Mouse (Mus musculus) heart, adult 2 months (tissue): ENCODE measurements around the gene Stk4. TPM values are rescaled to one million over a fixed set of nuclear protein-coding genes. Genes with fewer than 3 reads are reported as not detected.
"Not testable (repeated sequence)": the region's sequence is repeated elsewhere in the genome, so short reads cannot be mapped to it uniquely, and the experiment has no call there.

Experiments
- DNase-seq, 2 experiments: peaks; one replicate each; pipeline ENCODE4 v3.0.0; 2021
- H3K27ac ChIP-seq: fragments of 200-600 bp; 2 replicates; pipeline ENCODE4 v1.8.1; 2022
- H3K27me3 ChIP-seq: fragments of 200-500 bp; 2 replicates; pipeline ENCODE4 v1.6.1; 2012; ENCODE audit warnings: mild to moderate bottlenecking, low read length, inconsistent platforms, mixed read lengths; ENCODE audit not compliant: control insufficient read depth, insufficient read depth
- H3K36me3 ChIP-seq: fragments of 200-500 bp; 2 replicates; pipeline ENCODE4 v1.6.1; 2012; ENCODE audit warnings: low read length, inconsistent platforms; ENCODE audit not compliant: control insufficient read depth, insufficient read depth
- H3K4me1 ChIP-seq: fragments of 200-500 bp; 2 replicates; pipeline ENCODE4 v1.6.1; 2011; ENCODE audit warnings: low read length; ENCODE audit not compliant: control insufficient read depth, insufficient read depth
- H3K4me3 ChIP-seq: fragments of 200-600 bp; 2 replicates; pipeline ENCODE4 v1.8.1; 2022
- H3K79me2 ChIP-seq: fragments of 200-500 bp; replicated peaks from 2 replicates; pipeline ENCODE4 v1.6.1; 2012; ENCODE audit warnings: mild to moderate bottlenecking, inconsistent platforms, low read length, moderate library complexity, mixed read lengths; ENCODE audit not compliant: control insufficient read depth, insufficient read depth
- H3K9ac ChIP-seq: fragments of 200-500 bp; 2 replicates; pipeline ENCODE4 v1.6.1; 2012; ENCODE audit warnings: low read depth, mild to moderate bottlenecking, control low read depth, inconsistent platforms, low read length, mixed read lengths
- CTCF ChIP-seq: fragments of 200-600 bp; IDR thresholded peaks from 2 replicates; pipeline ENCODE4 v1.8.1; 2022; ENCODE audit warnings: antibody characterized with exemption, mild to moderate bottlenecking, moderate library complexity
- EP300 ChIP-seq: fragments of 200-500 bp; IDR thresholded peaks from 2 replicates; pipeline ENCODE4 v1.6.1; 2011; ENCODE audit warnings: low read depth, low read length, control low read depth; ENCODE audit not compliant: insufficient read depth
- POLR2A ChIP-seq: fragments of 200-500 bp; IDR thresholded peaks from 2 replicates; pipeline ENCODE4 v1.6.1; 2011; ENCODE audit warnings: mild to moderate bottlenecking, low read depth, low read length, control low read depth; ENCODE audit not compliant: insufficient read depth
- WGBS: fragments of 180-500 bp; shearing (Covaris S2); methylation state at CpG from one replicate; pipeline ENCODE4 v1.1.7; 2018; 5-methylcytosine and 5-hydroxymethylcytosine counted together
- intact Hi-C: fragments of 180-260 bp; cut with DNase I; formaldehyde crosslinking; loops from one replicate; pipeline ENCODE4 v1.15.1; 2025
- polyA plus RNA-seq: library from polyadenylated mRNA; depleted of rRNA; stranded (reverse); fragments of >200 nt; gene quantifications from 2 replicates; pipeline ENCODE4 v1.2.3, GENCODE M21; 2012
- total RNA-seq, 2 experiments: library from RNA; stranded (reverse); gene quantifications; 2 replicates each; pipeline ENCODE4 v1.2.3; 2021

The Stk4 gene
- total and polyA plus RNA-seq, 3 experiments = 6.4 to 14.7 (median 14.3) TPM

GRCm38 (mm10) chr2:164059634-164060235 is 10.4 kb upstream of the Stk4 start:
- TF ChIP-seq EP300 (no peak), POLR2A (no peak), CTCF (no peak)
- Histone ChIP-seq H3K27me3 (no peaks in the 10 kb centered on the region), H3K36me3 (no peaks in the 10 kb centered on the region), H3K27ac (no peak overlapping the region), H3K4me3 (no peak overlapping the region), H3K79me2 (no peaks in the 10 kb centered on the region), H3K4me1 (no peaks in the 10 kb centered on the region), H3K9ac (no peak overlapping the region)
- intact Hi-C loops = no loop called here
- no peak for DNase-seq
- WGBS = 88% methylated on average over 8 of the region's 8 CpGs

GRCm38 (mm10) chr2:164070765-164071436 is 779 bp downstream of the Stk4 start, which contains the start of gene Tomm34:
Gene Tomm34, minus strand, starts transcription at chr2:164071169.
- Histone ChIP-seq H3K27me3 (no peaks in the 10 kb centered on the region), H3K4me3 (peak within 1 kb of the TSS; percentile 98), H3K27ac (peak within 1 kb of the TSS; percentile 91), H3K36me3 (peaks cover 5% of the 10 kb centered on the region), H3K4me1 (peaks cover 4% of the 10 kb centered on the region), H3K79me2 (peaks cover 9% of the 10 kb centered on the region), H3K9ac (peak within 1 kb of the TSS; percentile 79)
- under 1% methylated on average over 55 of the region's 55 CpGs for WGBS
- intact Hi-C loops = loop anchor here (5.0 kb wide), 1 partner anchor 79 kb away; the partner anchor contains the start of gene Ywhab
- no peak for TF ChIP-seq CTCF
- TF ChIP-seq POLR2A = peak; percentile 98
- peak; percentile 53; the same call in 1 of the 2 replicates for TF ChIP-seq EP300
- peak; percentile 97 to 98 for DNase-seq

- not testable (repeated sequence) for DNase-seq, H3K36me3 ChIP-seq, H3K4me1 ChIP-seq, H3K79me2 ChIP-seq, H3K27me3 ChIP-seq, H3K9ac ChIP-seq
- WGBS = 80% methylated on average over 11 of the region's 11 CpGs
- intact Hi-C loops = loop anchor here (5.0 kb wide), 1 partner anchor 79 kb away; the partner anchor contains the start of gene Ywhab
- Histone ChIP-seq H3K4me3 (peak overlapping the region; percentile 98), H3K27ac (peak overlapping the region; percentile 91)
Observed at GRCm38 (mm10) chr2:164071437-164071820, 1.3 kb downstream of the Stk4 start.

GRCm38 (mm10) chr2:164072109-164072508 is 2.0 kb downstream of the Stk4 start:
- Histone ChIP-seq H3K4me1 (peaks cover 4% of the 10 kb centered on the region), H3K79me2 (peaks cover 9% of the 10 kb centered on the region), H3K27me3 (no peaks in the 10 kb centered on the region), H3K27ac (no peak overlapping the region), H3K4me3 (no peak overlapping the region), H3K36me3 (peaks cover 5% of the 10 kb centered on the region; the same call in 1 of the 2 replicates), H3K9ac (no peak overlapping the region)
- intact Hi-C loops = loop anchor here (5.0 kb wide), 1 partner anchor 80 kb away; the partner anchor contains the start of gene Ywhab
- DNase-seq = no peak
- TF ChIP-seq EP300 (no peak), POLR2A (no peak), CTCF (no peak)
- 98% methylated on average over 2 of the region's 2 CpGs for WGBS

- H3K27ac ChIP-seq = no peak overlapping the region
- peaks cover 5% of the 10 kb centered on the region; the same call in 1 of the 2 replicates for H3K36me3 ChIP-seq
- peaks cover 4% of the 10 kb centered on the region for H3K4me1 ChIP-seq
- DNase-seq = no peak
- peaks cover 8% of the 10 kb centered on the region for H3K79me2 ChIP-seq
- H3K27me3 ChIP-seq = no peaks in the 10 kb centered on the region
- no peak overlapping the region for H3K4me3 ChIP-seq
- 83% methylated on average over 7 of the region's 7 CpGs for WGBS
- H3K9ac ChIP-seq = no peak overlapping the region
- intact Hi-C loops = loop anchor here (5.0 kb wide), 1 partner anchor 81 kb away; the partner anchor contains the start of gene Ywhab
- TF ChIP-seq EP300 (no peak), CTCF (no peak), POLR2A (no peak)
Observed at GRCm38 (mm10) chr2:164073120-164073519, 3.0 kb downstream of the Stk4 start.
